Mouse (Mus musculus) left cerebral cortex, postnatal 25 days (tissue): ENCODE data around the gene Tbl3. TPM values are rescaled to one million over a fixed set of nuclear protein-coding genes. Genes with fewer than 3 reads are reported as not detected.
"Not testable (repeated sequence)": the region's sequence is repeated elsewhere in the genome, so short reads cannot be mapped to it uniquely, and the experiment has no call there.

Experiments
- DNase-seq, 2 experiments: peaks; one replicate each; pipeline ENCODE4 v3.0.0; 2022; ENCODE audit warnings: low spot score in 2 of 2, mixed read lengths in 1 of 2
- intact Hi-C: fragments of 180-260 bp; cut with DNase I; formaldehyde crosslinking; loops from one replicate; pipeline ENCODE4 v1.15.1; 2025
- total RNA-seq, 2 experiments: library from RNA; stranded (reverse); gene quantifications; 2 replicates each; pipeline ENCODE4 v1.2.3; 2021

Tbl3 gene
- total RNA-seq, 2 experiments from 2014 or later, result 26.1 to 27.4 TPM

DNA sequence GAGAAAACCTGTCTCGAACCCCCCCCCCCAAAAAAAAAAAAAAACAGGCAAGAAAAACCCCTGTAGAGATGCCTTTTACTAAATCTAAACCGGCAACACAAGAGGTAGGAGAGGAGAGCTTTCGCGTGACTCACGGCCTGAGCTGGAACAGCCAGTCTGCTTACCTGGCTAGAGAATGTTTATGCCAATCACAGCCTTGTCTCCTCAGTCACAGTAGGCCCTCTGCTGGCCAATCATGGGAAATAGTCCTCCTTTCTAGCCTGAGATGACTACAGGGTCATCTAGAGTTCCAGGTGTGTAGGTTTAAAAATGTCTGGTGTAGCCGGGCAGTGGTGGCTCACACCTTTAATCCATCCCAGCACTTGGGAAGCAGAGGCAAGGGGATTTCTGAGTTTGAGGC is 40.0 kb downstream of the Tbl3 start:
- DNase-seq, result peak in 1 of 2 experiments; percentile 61
- intact Hi-C loops, result loop anchor here (5.0 kb wide), 1 partner anchor 35 kb away; the partner anchor contains the start of genes Nthl1 and Tsc2

DNA sequence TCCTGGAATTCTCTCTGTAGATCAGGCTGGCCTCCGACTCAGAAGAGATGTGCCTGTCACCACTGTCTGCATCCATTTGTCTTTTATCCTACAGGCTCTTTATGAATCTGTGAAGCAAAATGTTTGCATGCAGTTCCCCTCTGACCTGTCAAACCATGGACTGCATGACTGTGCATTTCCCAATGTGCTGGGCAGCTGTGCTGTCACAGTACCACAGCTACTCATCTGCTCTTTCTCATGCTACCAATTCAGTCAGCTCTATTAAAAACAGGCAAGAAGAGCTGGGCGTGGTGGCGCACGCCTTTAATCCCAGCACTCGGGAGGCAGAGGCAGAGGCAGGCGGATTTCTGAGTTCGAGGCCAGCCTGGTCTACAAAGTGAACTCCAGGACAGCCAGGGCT is 40.4 kb downstream of the Tbl3 start:
- not testable (repeated sequence) for DNase-seq
- intact Hi-C loops, result loop anchor here (5.0 kb wide), 1 partner anchor 35 kb away; the partner anchor contains the start of genes Nthl1 and Tsc2

GRCm38 (mm10) chr17:24658017-24658758 is 49.3 kb downstream of the Tbl3 start, which contains the start of gene Npw:
Gene Npw, minus strand, starts transcription at chr17:24658457.
- DNase-seq, result no peak
- intact Hi-C loops, result no loop called here

- DNase-seq, result no peak
- intact Hi-C loops, result no loop called here
Measured at GRCm38 (mm10) chr17:24654969-24655368, 52.5 kb downstream of the Tbl3 start.

GRCm38 (mm10) chr17:24653967-24654710 is 53.3 kb downstream of the Tbl3 start:
- intact Hi-C loops, result no loop called here
- DNase-seq, result peak; percentile 47 to 52

DNA sequence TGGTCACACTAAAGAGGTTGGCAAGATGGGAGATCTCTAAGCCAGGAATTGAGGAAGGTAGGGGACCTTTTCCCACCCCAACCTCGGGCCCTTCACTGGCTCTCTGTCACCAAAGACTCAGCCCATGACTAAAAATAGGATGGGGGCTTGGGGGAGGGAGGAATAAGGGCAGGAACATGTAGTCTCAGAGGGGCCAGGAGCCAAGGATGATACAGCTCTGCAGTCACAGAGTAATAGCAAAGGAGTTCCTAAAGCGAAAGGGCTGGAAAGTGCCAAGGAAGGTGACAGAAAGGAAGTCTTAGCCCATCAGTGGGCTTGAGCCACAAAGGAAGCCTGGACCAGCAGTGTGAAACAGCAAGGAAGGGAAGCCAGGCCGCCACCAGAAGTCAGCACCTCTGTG is 55.6 kb downstream of the Tbl3 start:
- no peak for DNase-seq
- intact Hi-C loops, result no loop called here

- intact Hi-C loops, result no loop called here
- DNase-seq, result no peak
Measured at GRCm38 (mm10) chr17:24650766-24651165, 56.7 kb downstream of the Tbl3 start.

DNA sequence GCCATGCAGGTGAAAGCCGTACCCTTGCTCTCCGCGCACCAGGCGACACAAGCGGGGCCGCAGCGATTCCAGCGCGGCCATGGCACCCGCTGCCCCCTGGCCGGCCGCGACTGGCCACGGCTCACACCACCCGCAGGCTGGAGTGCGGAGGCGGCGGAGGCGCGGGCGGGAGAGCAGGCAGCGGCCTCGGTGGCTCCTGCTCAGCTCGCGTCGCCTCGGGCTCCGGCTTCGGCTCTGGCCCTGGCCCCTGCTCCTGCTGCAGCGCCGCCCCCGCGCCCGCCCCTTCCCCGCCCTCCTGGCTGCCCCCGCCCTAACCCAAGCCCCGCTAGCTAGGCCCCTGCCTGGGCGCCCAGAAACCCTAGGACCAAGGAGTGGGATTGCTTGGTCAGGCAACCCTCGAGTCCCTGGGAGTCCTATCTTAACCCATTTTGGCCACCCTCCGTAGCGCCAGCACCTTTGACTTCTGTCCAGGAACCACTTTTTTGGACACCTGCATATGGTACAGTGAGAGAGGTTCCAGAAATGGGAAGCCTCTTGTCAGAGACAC is 57.3 kb downstream of the Tbl3 start, which contains the start of gene Slc9a3r2:
Gene Slc9a3r2 (minus strand): TSS at position 258 of the 547 bp plus-strand sequence.
- intact Hi-C loops, result no loop called here
- no peak for DNase-seq

DNA sequence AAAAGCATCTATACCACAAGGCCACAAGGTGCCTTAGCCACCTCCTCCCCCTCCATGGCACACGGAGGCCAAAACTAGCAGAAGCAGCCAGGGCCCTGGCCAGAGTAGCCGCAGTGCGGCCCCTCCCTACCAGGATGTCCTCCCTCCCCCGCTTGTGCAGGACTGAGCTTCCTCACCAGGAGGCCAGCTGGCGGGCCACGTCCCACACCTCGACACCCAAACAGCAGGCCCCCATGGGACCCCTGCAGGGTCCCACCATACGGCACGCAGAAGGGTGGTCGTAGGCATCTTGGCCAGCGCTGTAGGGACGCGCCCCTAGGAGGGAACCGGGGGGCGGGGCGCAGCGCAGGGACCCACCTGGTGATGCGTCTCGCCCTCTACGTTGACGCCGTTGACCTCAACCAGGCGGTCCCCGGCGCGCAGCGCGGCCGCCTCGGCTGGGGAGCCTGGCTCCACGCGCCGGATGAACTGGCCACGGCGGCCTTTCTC is 57.8 kb downstream of the Tbl3 start:
- intact Hi-C loops, result no loop called here
- peak in 1 of 2 experiments; percentile 36 for DNase-seq

- intact Hi-C loops, result no loop called here
- no peak for DNase-seq
Measured at GRCm38 (mm10) chr17:24648731-24649377, 58.6 kb downstream of the Tbl3 start.

Other genes starting within 250 kb of the Tbl3 start
- 10 to 100 TPM; 30.4 to 33.2 TPM for gene E4f1, start 237.3 kb downstream of the Tbl3 start, total RNA-seq
- gene Pgp, start 237.3 kb downstream of the Tbl3 start, total RNA-seq, result 10 to 100 TPM; 70.2 to 72.3 TPM
- gene Bricd5, start 233.8 kb downstream of the Tbl3 start, total RNA-seq, result 1 to 10 TPM; 1.4 to 1.6 TPM
- gene Mlst8, start 228.6 kb downstream of the Tbl3 start, total RNA-seq, result 10 to 100 TPM; 30.0 to 32.2 TPM
- gene Caskin1, start 219.1 kb downstream of the Tbl3 start, total RNA-seq, result 100 to 1,000 TPM; 115 to 121 TPM
- 10 to 100 TPM; 75.1 to 77.7 TPM for gene Traf7, start 179.7 kb downstream of the Tbl3 start, total RNA-seq
- gene Rab26, start 173.4 kb downstream of the Tbl3 start, total RNA-seq, result 10 to 100 TPM; 53.4 to 59.5 TPM
- 10 to 100 TPM; 66.4 to 84.7 TPM for gene Pkd1, start 157.8 kb downstream of the Tbl3 start, total RNA-seq
- 100 to 1,000 TPM; 136 to 150 TPM for gene Tsc2, start 75.0 kb downstream of the Tbl3 start, total RNA-seq
- 1 to 10 TPM; 3.3 to 6.5 TPM for gene Nthl1, start 75.0 kb downstream of the Tbl3 start, total RNA-seq
- gene Slc9a3r2, start 57.3 kb downstream of the Tbl3 start, total RNA-seq, result 10 to 100 TPM; 48.0 to 49.9 TPM
- 1 to 10 TPM in 1 of 2 experiments, not detected in 1; 1.2 TPM for gene Npw, start 49.2 kb downstream of the Tbl3 start, total RNA-seq
- 10 to 100 TPM; 38.5 to 39.3 TPM for gene Zfp598, start 38.0 kb downstream of the Tbl3 start, total RNA-seq
- gene Syngr3, start 17.7 kb downstream of the Tbl3 start, total RNA-seq, result 100 to 1,000 TPM; 203 to 214 TPM
- 10 to 100 TPM; 19.9 to 20.2 TPM for gene Gfer, start 11.5 kb downstream of the Tbl3 start, total RNA-seq
- 1 to 10 TPM; 3.1 to 3.7 TPM for gene Noxo1, start 11.4 kb downstream of the Tbl3 start, total RNA-seq
- gene Rnf151, start 10.4 kb upstream of the Tbl3 start, total RNA-seq, result not detected
- 100 to 1,000 TPM; 300 to 313 TPM for gene Rps2, start 10.5 kb upstream of the Tbl3 start, total RNA-seq
- gene Ndufb10, start 16.8 kb upstream of the Tbl3 start, total RNA-seq, result 100 to 1,000 TPM; 196 to 198 TPM
- under 1 TPM in 1 of 2 experiments, not detected in 1; 0.34 TPM for gene Rpl3l, start 20.2 kb upstream of the Tbl3 start, total RNA-seq
- gene Msrb1, start 29.0 kb upstream of the Tbl3 start, total RNA-seq, result 10 to 100 TPM; 31.4 to 35.8 TPM
- under 1 TPM; 0.48 to 0.73 TPM for gene Hs3st6, start 45.3 kb upstream of the Tbl3 start, total RNA-seq
- not detected for gene Meiob, start 96.6 kb upstream of the Tbl3 start, total RNA-seq
- 100 to 1,000 TPM; 133 to 141 TPM for gene Hagh, start 132.5 kb upstream of the Tbl3 start, total RNA-seq
- 10 to 100 TPM; 17.6 to 20.9 TPM for gene Fahd1, start 142.7 kb upstream of the Tbl3 start, total RNA-seq
- gene Igfals, start 158.3 kb upstream of the Tbl3 start, total RNA-seq, result not detected
- 10 to 100 TPM; 32.7 to 33.6 TPM for gene Nubp2, start 178.7 kb upstream of the Tbl3 start, total RNA-seq
- gene Spsb3, start 179.0 kb upstream of the Tbl3 start, total RNA-seq, result 10 to 100 TPM; 57.9 to 58.0 TPM
- 10 to 100 TPM; 52.9 to 59.1 TPM for gene Eme2, start 187.4 kb upstream of the Tbl3 start, total RNA-seq
- 10 to 100 TPM; 64.6 to 69.9 TPM for gene Mrps34, start 187.5 kb upstream of the Tbl3 start, total RNA-seq
- gene Nme3, start 188.8 kb upstream of the Tbl3 start, total RNA-seq, result 10 to 100 TPM; 47.4 to 47.5 TPM
- 100 to 1,000 TPM; 345 to 372 TPM for gene Mapk8ip3, start 229.3 kb upstream of the Tbl3 start, total RNA-seq